Mouse (Mus musculus) liver, embryonic 15.5 days (tissue): ENCODE results near the gene Sdcbp2. TPM values are rescaled to one million over a fixed set of nuclear protein-coding genes. Genes with fewer than 3 reads are reported as not detected.
A peak's percentile ranks its signal among the peaks of the same experiment; 100 is the strongest.
"Not testable (repeated sequence)": the region's sequence is repeated elsewhere in the genome, so short reads cannot be mapped to it uniquely, and the experiment has no call there.

Experiments
- ATAC-seq: fragments of 200-750 bp; cut with Nextera tagmentation; 2 replicates; pipeline ENCODE4 v1.8.0; 2017; ENCODE audit warnings: moderate number of reproducible peaks, mild to moderate bottlenecking, moderate library complexity; ENCODE audit not compliant: insufficient read depth
- H3K27ac ChIP-seq: fragments of 300-500 bp; sonication (generic); replicated peaks from 2 replicates; pipeline ENCODE4 v1.5.1; 2015; ENCODE audit warnings: mild to moderate bottlenecking, inconsistent platforms
- H3K27me3 ChIP-seq: fragments of 300-500 bp; sonication (generic); 2 replicates; pipeline ENCODE4 v1.6.1; 2015; ENCODE audit warnings: mild to moderate bottlenecking, inconsistent platforms
- H3K36me3 ChIP-seq: fragments of 300-500 bp; sonication (generic); replicated peaks from 2 replicates; pipeline ENCODE4 v1.6.1; 2015; ENCODE audit warnings: moderate library complexity, mild to moderate bottlenecking, inconsistent platforms
- H3K4me1 ChIP-seq: fragments of 300-500 bp; sonication (generic); replicated peaks from 2 replicates; pipeline ENCODE4 v1.6.1; 2015; ENCODE audit warnings: inconsistent platforms
- H3K4me2 ChIP-seq: fragments of 300-500 bp; sonication (generic); 2 replicates; pipeline ENCODE4 v1.6.1; 2015; ENCODE audit warnings: moderate library complexity, mild to moderate bottlenecking, inconsistent platforms
- H3K4me3 ChIP-seq: fragments of 300-500 bp; sonication (generic); replicated peaks from 2 replicates; pipeline ENCODE4 v1.5.1; 2015; ENCODE audit warnings: mild to moderate bottlenecking, inconsistent platforms
- H3K9ac ChIP-seq: fragments of 300-500 bp; sonication (generic); 2 replicates; pipeline ENCODE4 v1.6.1; 2015; ENCODE audit warnings: moderate library complexity, mild to moderate bottlenecking, inconsistent platforms
- H3K9me3 ChIP-seq: fragments of 300-500 bp; sonication (generic); replicated peaks from 2 replicates; pipeline ENCODE4 v1.6.1; 2016; ENCODE audit warnings: inconsistent platforms
- WGBS: fragments of 180-500 bp; shearing (Covaris S2); methylation state at CpG from one replicate; pipeline ENCODE4 v1.1.7; 2015; ENCODE audit warnings: mixed read lengths; ENCODE audit not compliant: insufficient replicate concordance; 5-methylcytosine and 5-hydroxymethylcytosine counted together
- polyA plus RNA-seq: library from polyadenylated mRNA; unstranded; fragments of >200 nt; fragmentation: Nextera tagmentation; extraction: Ambion mirVana; gene quantifications from 2 replicates; pipeline ENCODE4 v1.2.1, GENCODE M21; 2015

Gene Sdcbp2
- polyA plus RNA-seq, 1 experiment from 2014 or later: 0.24 TPM

DNA sequence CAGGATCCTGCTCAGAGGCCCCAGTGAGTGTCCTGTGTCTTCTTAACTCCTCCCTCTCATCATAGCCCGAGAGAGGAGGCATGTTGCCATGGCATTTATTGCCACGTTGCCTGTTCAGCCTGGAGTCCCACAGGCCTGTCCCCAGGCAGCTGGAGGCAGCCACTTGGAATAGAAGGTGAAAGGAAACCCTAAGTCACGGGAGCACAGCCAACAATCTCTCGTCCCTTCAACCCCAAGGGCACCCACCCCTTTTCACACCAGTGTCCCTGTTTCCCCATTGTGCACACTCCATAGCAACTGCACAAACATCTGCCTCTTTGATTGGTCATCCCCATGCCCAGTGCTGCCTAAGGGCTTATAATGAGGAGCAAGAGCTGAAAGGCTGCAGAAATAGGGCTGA lies 31.2 kb downstream of the Sdcbp2 start:
- H3K4me1 ChIP-seq: no peaks in the 10 kb centered on the region
- H3K9ac ChIP-seq: no peak overlapping the region
- ATAC-seq: no peak
- peaks cover 7% of the 10 kb centered on the region; the same call in 1 of the 2 replicates for H3K27me3 ChIP-seq
- H3K9me3 ChIP-seq: no peaks in the 10 kb centered on the region
- no peaks in the 10 kb centered on the region for H3K36me3 ChIP-seq
- H3K27ac ChIP-seq: no peak overlapping the region
- no peak overlapping the region for H3K4me2 ChIP-seq
- H3K4me3 ChIP-seq: no peak overlapping the region
- WGBS: 37% methylated on average over 4 of the region's 4 CpGs

DNA sequence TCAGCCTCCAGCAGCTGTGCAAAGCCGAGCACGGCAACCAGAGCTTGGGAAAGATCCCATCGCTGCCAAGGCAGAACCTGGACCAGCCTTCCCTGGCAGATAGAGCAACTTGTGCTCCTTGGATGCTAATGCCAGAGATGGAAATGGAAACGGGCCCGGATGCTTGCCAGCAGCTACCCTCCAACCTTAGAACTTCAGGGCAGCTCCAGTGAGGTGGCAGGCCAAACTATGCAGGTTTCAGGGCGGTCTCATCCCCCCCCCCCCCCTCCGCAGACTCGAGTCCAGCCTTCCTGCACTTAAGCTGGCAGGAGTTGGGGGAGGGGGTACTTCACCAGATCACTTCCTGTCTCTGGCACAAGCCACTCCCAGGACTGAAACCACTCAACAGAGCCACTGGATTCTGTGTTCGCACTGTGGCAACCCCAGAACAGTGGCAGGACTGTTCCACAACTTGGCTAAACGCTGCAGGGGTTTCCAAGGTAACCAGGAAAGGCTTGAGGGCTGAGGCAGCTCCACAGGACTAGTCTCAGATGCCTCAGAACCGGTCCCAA lies 33.1 kb downstream of the Sdcbp2 start:
- H3K27me3 ChIP-seq: peaks cover 7% of the 10 kb centered on the region; the same call in 1 of the 2 replicates
- H3K36me3 ChIP-seq: no peaks in the 10 kb centered on the region
- no peaks in the 10 kb centered on the region for H3K4me1 ChIP-seq
- WGBS: 27% methylated on average over 11 of the region's 11 CpGs
- H3K4me3 ChIP-seq: no peak overlapping the region
- no peaks in the 10 kb centered on the region for H3K9me3 ChIP-seq
- H3K4me2 ChIP-seq: no peak overlapping the region
- ATAC-seq: no peak
- no peak overlapping the region for H3K9ac ChIP-seq
- H3K27ac ChIP-seq: no peak overlapping the region

DNA sequence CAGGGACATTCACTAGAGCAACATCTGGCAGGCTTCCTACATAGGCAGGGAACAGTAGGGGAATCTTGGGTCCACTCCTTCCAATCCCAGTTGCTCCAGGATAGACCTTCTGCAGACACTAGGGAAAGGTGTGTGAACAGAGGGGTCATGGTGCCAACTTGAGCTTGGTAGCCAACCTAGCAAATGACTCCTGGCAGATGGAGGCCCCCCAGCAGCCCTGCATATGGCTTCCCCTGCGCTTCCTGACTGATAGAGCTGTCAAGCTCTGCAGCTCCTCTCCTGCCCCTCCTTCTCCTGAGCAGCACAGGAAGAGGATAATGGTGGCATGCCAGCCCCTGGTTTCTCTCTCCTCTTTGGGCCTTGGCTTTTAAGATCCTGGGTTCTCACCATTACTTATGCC lies 36.0 kb downstream of the Sdcbp2 start:
- no peaks in the 10 kb centered on the region for H3K9me3 ChIP-seq
- ATAC-seq: no peak
- no peak overlapping the region for H3K27ac ChIP-seq
- H3K9ac ChIP-seq: no peak overlapping the region
- no peaks in the 10 kb centered on the region for H3K4me1 ChIP-seq
- H3K36me3 ChIP-seq: no peaks in the 10 kb centered on the region
- no peak overlapping the region for H3K4me3 ChIP-seq
- no peaks in the 10 kb centered on the region for H3K27me3 ChIP-seq
- no peak overlapping the region for H3K4me2 ChIP-seq
- 22% methylated on average over 1 of the region's 1 CpGs for WGBS

DNA sequence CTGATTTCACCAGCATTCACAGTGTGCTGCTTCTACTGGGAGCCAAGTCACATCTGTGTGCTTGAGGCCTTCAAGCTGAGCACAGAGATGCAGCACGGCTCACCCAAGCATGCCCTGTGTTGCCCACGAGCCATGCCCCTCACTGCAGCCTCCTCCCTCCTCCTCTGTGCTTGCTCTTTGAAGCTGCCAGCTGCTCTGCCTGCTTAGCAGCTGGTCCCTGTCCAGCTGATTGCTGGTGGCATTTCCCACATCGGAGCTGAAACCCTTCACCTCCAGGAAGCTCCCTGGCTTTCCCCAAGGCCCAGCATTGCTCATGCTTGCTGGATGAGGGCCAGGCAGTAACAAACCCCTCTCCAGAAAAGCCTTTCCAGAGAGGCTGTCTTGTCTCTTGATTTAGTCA lies 37.6 kb downstream of the Sdcbp2 start:
- ATAC-seq: no peak
- Histone ChIP-seq H3K9me3 (no peaks in the 10 kb centered on the region), H3K36me3 (no peaks in the 10 kb centered on the region), H3K4me1 (no peaks in the 10 kb centered on the region), H3K4me3 (no peak overlapping the region), H3K4me2 (no peak overlapping the region), H3K27ac (no peak overlapping the region), H3K9ac (no peak overlapping the region), H3K27me3 (no peaks in the 10 kb centered on the region)
- 32% methylated on average over 3 of the region's 3 CpGs for WGBS

DNA sequence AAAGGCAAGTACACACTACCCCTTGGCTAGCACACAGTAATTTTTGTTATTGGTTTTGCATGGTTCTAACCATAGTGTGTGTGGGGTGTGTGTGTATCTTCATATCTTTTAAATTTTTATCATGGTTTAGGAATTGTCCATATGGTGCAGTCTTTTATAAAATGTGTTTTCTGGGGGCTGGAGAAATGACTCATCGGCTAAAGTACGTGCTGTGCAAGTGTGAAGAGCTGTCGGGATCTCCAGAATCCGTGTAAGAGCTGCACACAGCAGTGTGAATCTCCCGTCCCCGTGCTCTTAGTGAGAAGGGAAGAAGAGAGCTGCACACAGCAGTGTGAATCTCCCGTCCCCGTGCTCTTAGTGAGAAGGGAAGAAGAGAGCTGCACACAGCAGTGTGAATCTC lies 43.4 kb downstream of the Sdcbp2 start:
- H3K9ac ChIP-seq, H3K36me3 ChIP-seq, H3K27ac ChIP-seq, ATAC-seq, H3K9me3 ChIP-seq, H3K4me3 ChIP-seq, H3K27me3 ChIP-seq, H3K4me2 ChIP-seq, H3K4me1 ChIP-seq: not testable (repeated sequence)
- 67% methylated on average over 8 of the region's 8 CpGs for WGBS

DNA sequence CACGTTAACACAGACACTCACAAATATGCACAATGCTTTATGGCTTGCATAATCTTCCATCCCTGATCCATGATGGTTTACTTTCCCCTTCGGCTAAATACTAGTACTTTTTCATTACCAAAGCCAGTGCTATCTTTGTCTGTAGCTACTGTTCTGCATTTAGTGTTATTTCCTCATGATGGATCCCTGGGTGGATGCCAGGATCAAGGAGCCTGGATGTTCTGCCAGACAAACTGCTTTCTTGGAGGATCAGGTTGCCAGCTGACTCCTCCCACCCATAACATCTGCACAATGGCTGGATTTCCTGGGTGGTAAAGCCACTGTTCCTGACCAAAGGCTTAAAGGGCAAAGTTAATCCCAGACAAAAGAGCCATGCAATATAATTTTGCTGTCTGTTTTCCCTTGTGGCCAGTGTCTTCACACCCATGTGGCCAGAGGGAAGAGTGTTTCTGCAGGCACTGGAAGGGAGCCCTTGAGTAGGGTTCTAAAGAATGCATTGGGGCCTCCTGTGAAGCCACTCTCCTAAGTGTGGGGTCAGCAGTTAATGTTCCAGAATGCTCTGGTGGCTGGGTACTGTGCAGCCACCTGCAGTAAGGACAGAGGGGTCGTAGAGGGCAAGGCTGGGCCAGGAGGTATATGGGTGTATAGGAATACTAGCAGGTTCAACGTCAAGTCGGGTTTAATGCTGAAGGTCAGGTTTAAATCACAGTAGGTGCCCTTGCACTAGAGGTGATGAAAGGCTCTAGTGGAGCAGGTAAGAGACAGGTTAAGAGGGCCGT lies 44.3 kb downstream of the Sdcbp2 start:
- Histone ChIP-seq H3K4me3 (no peak overlapping the region), H3K4me1 (no peaks in the 10 kb centered on the region), H3K27me3 (no peaks in the 10 kb centered on the region), H3K4me2 (no peak overlapping the region), H3K27ac (no peak overlapping the region), H3K36me3 (no peaks in the 10 kb centered on the region), H3K9ac (no peak overlapping the region), H3K9me3 (no peaks in the 10 kb centered on the region)
- 46% methylated on average over 6 of the region's 6 CpGs for WGBS
- ATAC-seq: no peak

DNA sequence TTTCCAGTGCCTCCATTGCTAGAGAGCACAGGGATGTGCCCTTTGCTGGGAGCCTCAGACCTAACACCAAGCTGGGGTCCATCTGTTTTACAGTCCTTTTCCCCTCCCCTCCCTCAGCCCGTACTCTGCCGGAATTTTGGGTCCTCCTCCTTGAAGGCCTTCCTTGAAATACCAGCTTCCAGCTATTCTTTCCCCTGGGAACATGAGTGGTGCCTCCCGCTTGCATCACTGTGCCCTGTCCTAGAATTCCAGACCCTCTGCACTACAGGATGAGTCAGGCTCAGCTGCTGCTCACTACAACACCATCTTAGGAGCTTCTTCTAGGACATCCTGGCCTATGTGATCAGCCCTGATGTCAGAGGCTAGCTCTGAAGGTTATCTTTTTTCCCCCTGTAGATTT lies 51.4 kb downstream of the Sdcbp2 start:
- WGBS: 38% methylated on average over 3 of the region's 3 CpGs
- no peak for ATAC-seq

DNA sequence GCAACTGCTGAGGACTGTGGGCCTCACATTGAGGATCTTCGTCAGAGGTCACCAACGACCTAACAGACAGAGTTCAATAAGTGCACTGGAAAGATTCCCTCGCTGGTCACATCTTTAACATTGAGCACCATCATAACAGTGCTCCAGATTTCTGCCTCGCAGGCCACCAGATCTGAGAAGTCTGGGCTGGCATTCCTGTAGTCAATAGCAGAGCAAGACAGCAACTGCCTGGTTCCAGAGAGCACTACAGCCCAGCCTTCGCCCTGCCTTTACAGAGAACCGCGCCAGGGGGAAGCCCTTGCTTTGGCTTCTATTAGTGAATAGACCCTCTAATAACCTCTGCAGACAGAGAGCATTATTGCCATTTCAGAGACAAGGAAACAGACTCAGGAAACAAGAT lies 53.9 kb downstream of the Sdcbp2 start:
- H3K4me1 ChIP-seq: no peaks in the 10 kb centered on the region
- H3K9ac ChIP-seq: no peak overlapping the region
- H3K9me3 ChIP-seq: no peaks in the 10 kb centered on the region
- H3K27ac ChIP-seq: no peak overlapping the region
- no peak overlapping the region for H3K4me3 ChIP-seq
- WGBS: 68% methylated on average over 7 of the region's 7 CpGs
- H3K36me3 ChIP-seq: no peaks in the 10 kb centered on the region
- H3K27me3 ChIP-seq: peaks cover 25% of the 10 kb centered on the region
- H3K4me2 ChIP-seq: no peak overlapping the region
- no peak for ATAC-seq

More for the DNA sequence above, 51.4 kb downstream of the Sdcbp2 start:
- Histone ChIP-seq H3K36me3 (no peaks in the 10 kb centered on the region), H3K27me3 (peaks cover 2% of the 10 kb centered on the region; the same call in 1 of the 2 replicates), H3K4me2 (no peak overlapping the region), H3K4me3 (no peak overlapping the region), H3K9me3 (no peaks in the 10 kb centered on the region), H3K4me1 (no peaks in the 10 kb centered on the region), H3K9ac (no peak overlapping the region), H3K27ac (no peak overlapping the region)

DNA sequence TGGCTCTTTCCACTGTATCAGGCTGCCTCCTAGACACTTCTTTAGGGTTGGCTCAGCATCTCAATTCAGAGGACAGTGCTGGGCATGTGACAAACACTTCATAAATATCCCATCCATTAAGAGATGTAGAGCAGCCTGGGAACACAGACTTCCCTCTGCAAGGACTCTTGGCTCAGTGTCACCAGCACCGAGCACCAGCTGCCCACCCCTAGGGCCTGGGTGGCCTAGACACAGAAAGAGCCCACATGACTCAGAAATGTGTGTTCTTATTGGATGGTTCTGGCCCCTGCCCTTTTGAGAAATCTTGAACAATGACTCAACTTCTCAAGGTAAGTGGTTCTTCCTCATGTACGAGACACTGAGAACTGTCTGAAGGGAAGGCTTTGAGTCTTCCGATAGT lies 55.6 kb downstream of the Sdcbp2 start:
- Histone ChIP-seq H3K4me2 (no peak overlapping the region), H3K27ac (no peak overlapping the region), H3K27me3 (peaks cover 42% of the 10 kb centered on the region), H3K4me1 (no peaks in the 10 kb centered on the region), H3K36me3 (no peaks in the 10 kb centered on the region), H3K9me3 (no peaks in the 10 kb centered on the region), H3K4me3 (no peak overlapping the region), H3K9ac (no peak overlapping the region)
- 66% methylated on average over 3 of the region's 3 CpGs for WGBS
- ATAC-seq: no peak

DNA sequence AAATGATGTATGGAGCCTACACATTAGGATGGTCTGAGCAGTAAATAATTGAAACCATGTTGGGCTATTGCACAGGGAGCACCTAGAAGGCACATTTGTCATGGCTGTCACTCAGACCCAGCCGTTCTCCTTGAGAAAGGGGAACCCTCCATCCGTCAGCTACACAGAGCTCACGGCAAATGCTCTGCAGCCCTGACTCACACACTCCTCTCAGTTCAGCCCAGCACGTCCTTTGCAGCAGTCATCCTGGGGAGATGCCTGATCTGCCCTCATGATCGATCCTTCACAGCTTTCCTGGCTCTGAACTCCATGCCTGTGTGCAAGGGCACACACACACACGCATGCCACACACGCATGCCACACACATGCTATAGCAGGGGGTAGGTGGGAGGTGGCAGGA lies 56.9 kb downstream of the Sdcbp2 start:
- Histone ChIP-seq H3K4me2 (no peak overlapping the region), H3K36me3 (no peaks in the 10 kb centered on the region), H3K9me3 (no peaks in the 10 kb centered on the region), H3K27ac (no peak overlapping the region), H3K27me3 (peaks cover 55% of the 10 kb centered on the region), H3K9ac (no peak overlapping the region), H3K4me3 (no peak overlapping the region), H3K4me1 (no peaks in the 10 kb centered on the region)
- 32% methylated on average over 7 of the region's 7 CpGs for WGBS
- ATAC-seq: no peak

DNA sequence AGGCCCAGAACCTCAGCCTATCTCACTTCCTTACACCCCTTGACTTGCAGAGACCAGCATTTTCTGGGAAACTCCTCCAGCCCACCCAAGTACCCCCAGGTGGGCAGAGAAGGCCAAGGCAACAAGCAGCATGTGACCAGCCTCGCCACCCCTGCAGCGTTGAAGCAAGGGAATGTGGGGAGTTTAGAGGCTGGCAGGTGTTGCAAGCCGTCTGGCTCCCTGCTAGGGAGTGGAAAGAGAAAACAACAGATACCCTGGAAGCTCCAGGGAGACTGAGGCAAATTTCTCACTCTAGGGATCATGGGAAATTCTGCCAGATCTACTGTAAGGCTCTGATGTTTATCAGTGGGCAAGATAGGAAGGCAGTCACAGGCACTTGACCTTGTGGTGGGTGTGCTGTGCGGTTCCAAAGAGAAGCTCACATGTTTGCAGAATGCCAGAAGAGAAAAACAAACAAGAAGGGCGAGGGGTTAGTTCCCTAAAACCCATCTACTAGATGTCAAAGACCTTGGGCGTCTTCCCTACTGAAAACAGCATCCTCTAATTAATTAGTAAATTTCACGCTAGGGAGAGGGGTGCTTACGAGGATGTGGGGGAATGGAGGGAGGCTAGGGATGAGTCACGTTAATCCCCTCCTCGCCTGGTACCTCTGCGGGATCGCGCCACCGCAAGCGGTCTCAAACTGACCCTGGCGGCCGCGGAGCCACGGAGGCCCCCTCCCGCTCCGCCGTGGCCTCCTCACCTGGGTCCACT lies 59.2 kb downstream of the Sdcbp2 start:
- Histone ChIP-seq H3K4me2 (peak overlapping the region; percentile 67), H3K27me3 (peaks cover 55% of the 10 kb centered on the region), H3K27ac (no peak overlapping the region), H3K9ac (no peak overlapping the region), H3K36me3 (no peaks in the 10 kb centered on the region), H3K9me3 (no peaks in the 10 kb centered on the region), H3K4me1 (no peaks in the 10 kb centered on the region), H3K4me3 (peak overlapping the region; percentile 45)
- no peak for ATAC-seq
- 3% methylated on average over 22 of the region's 22 CpGs for WGBS
